Comparison of ENCODE assay signal across 15 mouse cellular contexts in the genomic region with DNA sequence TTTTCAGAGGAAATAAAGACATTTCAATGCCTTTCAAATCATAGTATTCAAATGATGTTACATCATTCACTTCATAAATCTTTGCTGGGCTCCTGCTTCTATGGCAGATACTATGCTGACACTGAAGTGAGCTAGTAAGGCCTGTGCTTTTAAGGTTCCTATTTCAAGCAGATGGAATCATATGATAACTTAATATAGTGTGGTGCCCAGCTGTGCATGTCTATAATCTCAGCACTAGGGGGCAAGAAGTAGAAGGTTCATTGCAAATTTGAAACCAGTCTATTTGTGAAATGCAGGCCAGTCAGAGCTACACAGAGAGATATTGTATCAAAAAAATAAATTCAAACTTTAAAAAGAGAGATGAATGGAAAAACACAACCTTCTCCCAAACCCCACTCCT.
"Had no signal": no experiment of that assay in that cellular context is flagged by ENCODE, and none has a peak within 500 bp of the region (broad histone marks: within the 10 kb centered on the region; RNA-seq: fewer than 3 reads in every experiment).

No protein-coding gene starts in this region.

- H3K4me1 ChIP-seq: kidney, embryonic 15.5 days; liver, embryonic 13.5 days; lung, embryonic 15.5 days had no signal

- H3K36me3 ChIP-seq: kidney, embryonic 15.5 days; liver, embryonic 13.5 days; lung, embryonic 15.5 days had no signal

- ATAC-seq: intestine, embryonic 16.5 days; liver, postnatal 0 days had no signal

- H3K9ac ChIP-seq: kidney, embryonic 15.5 days; liver, embryonic 13.5 days; liver, postnatal 0 days; lung, embryonic 15.5 days had no signal

- H3K27ac ChIP-seq: kidney, embryonic 15.5 days; liver, embryonic 13.5 days; lung, embryonic 15.5 days; macrophage had no signal

- H3K9me3 ChIP-seq: kidney, embryonic 15.5 days; liver, embryonic 13.5 days; lung, embryonic 15.5 days had no signal

- DNase-seq: kidney, adult 2 months; kidney, postnatal 25 days; liver; liver, embryonic 13.5 days; liver, postnatal 0 days; lung, postnatal 14 days; midbrain, embryonic 14.5 days; right cerebral cortex, adult 18-20 months; right cerebral cortex, postnatal 25 days; thymus, adult 2 months; thymus, postnatal 25 days had no signal

- H3K4me2 ChIP-seq: kidney, embryonic 15.5 days; liver, embryonic 13.5 days; lung, embryonic 15.5 days had no signal

- H3K4me3 ChIP-seq: kidney, embryonic 15.5 days; liver, embryonic 13.5 days; lung, embryonic 15.5 days had no signal

- H3K27me3 ChIP-seq: kidney, embryonic 15.5 days; liver, embryonic 13.5 days; lung, embryonic 15.5 days had no signal
